Mouse (Mus musculus) left cerebral cortex, postnatal 25 days (tissue): Measurements from ENCODE around the gene Myrfl. TPM values are rescaled to one million over a fixed set of nuclear protein-coding genes. Genes with fewer than 3 reads are reported as not detected.

Experiments
- DNase-seq, 2 experiments: peaks; one replicate each; pipeline ENCODE4 v3.0.0; 2022; ENCODE audit warnings: low spot score in 2 of 2, mixed read lengths in 1 of 2
- intact Hi-C: fragments of 180-260 bp; cut with DNase I; formaldehyde crosslinking; loops from one replicate; pipeline ENCODE4 v1.15.1; 2025
- total RNA-seq, 2 experiments: library from RNA; stranded (reverse); gene quantifications; 2 replicates each; pipeline ENCODE4 v1.2.3; 2021

The Myrfl gene
- total RNA-seq, 2 experiments from 2014 or later: 0.14 to 0.21 TPM

DNA sequence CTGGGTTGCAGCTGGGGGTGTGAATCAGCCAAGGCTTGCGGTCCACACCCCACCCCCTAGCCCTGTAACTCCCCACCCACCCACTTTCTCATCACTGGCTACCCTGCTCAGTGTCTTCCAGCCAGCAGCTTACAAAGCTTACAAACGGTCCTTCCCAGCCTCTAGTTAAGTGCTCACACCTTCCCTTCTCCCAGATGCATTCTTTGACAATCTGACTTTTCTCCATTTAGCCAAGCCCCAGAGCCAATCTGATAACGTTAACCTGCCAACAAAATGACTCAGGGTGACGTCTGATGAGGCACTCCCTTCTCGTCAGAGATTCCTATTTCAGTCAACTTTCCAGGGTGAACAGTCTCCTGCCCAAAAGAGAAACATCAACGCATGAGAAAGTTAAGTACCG is 163.1 kb downstream of the Myrfl start:
- intact Hi-C loops: no loop called here
- peak in 1 of 2 experiments; percentile 57 for DNase-seq

DNA sequence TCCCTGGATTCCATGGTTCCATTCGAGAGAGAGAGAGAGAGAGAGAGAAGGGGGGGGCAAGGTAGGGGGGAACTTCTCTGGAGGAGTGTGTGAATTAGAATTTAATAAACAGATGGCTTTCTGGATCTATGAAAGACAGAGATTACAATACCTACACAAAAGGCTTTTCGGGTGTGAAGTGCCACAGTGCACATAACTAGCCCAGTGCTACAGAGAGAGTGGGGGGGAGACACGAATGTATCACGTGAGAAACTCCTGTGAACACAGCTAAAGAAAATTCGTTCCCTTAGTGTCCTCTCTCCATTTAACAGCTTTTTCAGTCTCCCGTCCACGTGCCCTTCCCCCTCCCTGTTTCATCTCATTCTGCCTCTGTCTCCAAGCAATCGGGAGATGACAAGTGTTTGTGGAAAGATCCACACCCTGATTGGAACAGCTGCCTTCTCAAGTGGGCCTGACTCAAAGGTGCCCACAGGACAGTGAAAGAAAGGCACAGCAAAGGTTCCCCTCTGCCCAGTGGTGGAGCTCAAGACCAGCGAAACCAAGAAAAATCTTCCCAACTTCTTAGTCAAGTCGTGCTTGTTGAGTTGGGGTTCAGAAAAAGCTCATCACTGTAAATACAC is 166.6 kb downstream of the Myrfl start:
- intact Hi-C loops: no loop called here
- no peak for DNase-seq

DNA sequence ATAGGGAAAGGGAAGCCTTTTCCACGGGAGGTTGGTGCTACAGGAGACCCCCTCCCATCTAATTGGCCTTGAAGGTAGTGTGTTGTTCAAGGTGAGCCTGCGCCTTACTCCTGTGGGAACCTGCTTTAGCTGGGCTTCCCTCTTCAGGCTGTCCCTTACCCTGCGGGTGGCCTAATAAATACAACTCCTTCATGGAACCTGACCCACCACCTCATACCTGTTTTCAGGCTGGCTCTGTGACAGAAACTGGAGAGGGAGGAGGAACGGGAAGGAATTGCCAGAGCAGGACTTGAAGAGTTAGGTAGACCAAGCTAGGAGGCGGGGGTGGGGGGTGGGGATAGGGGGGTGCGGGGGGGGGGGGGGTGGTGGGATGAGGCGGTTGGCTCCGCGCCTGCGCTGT is 167.9 kb downstream of the Myrfl start:
- no peak for DNase-seq
- intact Hi-C loops: no loop called here

DNA sequence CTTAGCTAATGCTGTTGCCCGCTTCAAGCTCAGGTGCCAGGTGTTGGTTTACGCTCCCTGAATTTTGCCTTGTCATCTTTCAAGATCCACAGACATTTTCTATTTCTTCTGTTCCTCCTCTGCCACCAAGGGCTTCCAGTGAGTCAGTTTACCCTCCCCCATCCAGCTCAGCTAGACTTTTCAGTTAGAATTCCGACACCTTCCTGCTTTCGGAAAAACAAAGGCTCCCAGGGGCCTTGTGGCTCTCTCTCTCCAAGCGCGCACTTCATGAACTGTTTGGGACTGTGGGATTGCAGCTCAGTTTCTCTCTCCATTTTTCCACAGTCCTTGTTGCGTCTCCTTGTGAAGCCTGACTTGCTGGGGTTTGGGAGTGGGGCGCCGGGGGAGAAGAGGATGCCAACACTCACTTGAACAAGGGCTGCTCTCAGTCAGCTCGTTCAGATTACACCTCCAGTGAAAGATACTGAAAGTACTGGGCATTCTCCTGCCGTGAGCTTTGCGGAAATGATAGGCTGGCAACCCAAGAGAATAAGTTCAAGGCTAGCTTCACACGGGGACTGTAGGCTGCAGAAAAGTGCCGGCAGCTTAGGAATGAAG is 168.9 kb downstream of the Myrfl start:
- intact Hi-C loops: no loop called here
- DNase-seq: no peak

Other genes with a start within 250 kb of the Myrfl start
- gene Rab3ip, start 53.9 kb upstream of the Myrfl start, total RNA-seq: 10 to 100 TPM; 45.2 to 50.0 TPM
- gene Gm10271, start 75.7 kb upstream of the Myrfl start, total RNA-seq: not detected
- gene Best3, start 89.4 kb upstream of the Myrfl start, total RNA-seq: under 1 TPM; 0.11 to 0.25 TPM
- not detected for gene Lrrc10, start 148.4 kb upstream of the Myrfl start, total RNA-seq
- gene Cct2, start 166.9 kb upstream of the Myrfl start, total RNA-seq: 100 to 1,000 TPM; 160 to 167 TPM